Mouse (Mus musculus) embryo, embryonic 11 days (tissue): Measurements from ENCODE around the gene Fip1l1.

Experiments used
- DNase-seq: peaks from one replicate; pipeline ENCODE4 v3.0.0-alpha.2; 2015

Fip1l1 gene

DNA sequence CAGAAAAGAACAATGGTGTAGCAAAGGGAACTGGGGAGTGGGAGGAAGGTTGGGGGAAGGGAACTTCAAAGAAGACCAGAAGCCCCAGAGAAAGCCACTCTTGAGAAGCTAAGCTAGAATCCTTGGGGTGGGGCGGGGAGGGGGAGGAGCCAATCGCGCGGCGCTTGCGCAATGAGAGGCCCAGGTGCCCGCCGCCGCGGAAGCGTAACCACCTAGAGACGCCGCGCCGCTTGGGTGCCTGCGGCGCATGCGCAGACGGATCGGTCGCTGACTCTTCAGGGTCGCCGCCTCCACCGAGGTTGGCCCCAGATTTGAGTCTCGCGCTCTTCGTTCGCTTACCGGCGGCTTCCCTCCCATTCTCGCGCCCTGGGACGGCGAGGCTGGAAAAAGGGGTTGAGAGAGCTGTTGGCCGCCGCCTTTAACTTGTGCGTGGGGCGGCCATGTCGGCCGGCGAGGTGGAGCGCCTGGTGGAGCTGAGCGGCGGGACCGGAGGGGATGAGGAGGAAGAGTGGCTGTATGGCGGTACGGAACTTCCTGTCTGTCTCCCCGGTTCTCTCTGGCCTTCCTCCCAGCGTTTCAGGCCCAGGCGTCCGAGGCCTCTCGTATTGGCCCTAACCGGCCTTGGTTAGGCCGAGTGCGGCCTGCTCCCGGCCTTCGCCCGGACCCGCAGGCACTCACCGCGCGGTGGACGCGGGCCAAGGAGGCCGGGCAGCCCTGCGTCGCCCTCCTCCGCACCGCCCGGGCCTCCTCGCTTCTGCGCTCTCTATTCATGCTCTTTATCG lies at the start of gene Fip1l1:
TSS of gene Fip1l1 (plus strand) at position 210 of the 782 bp plus-strand sequence.
- DNase-seq = peak; percentile 99

DNA sequence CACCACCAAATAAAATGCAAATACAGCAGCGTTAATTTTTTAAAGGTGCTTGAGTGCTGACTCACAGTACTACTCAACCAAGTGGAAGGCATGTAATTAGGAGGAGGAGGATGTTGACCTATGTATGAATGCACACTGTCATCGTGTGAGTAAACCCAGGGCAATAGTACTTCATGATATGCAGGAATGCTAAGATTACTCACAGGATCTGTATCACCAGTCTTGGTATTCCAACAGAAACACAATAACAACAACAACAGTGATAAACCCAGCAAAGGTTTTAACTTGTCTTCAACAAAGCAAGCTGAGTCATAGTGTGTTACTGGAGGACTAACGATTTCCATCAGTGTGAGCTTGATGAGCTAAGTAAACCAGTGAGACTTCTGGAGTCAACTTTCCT lies 42.5 kb upstream of the Fip1l1 start:
- DNase-seq = no peak

DNA sequence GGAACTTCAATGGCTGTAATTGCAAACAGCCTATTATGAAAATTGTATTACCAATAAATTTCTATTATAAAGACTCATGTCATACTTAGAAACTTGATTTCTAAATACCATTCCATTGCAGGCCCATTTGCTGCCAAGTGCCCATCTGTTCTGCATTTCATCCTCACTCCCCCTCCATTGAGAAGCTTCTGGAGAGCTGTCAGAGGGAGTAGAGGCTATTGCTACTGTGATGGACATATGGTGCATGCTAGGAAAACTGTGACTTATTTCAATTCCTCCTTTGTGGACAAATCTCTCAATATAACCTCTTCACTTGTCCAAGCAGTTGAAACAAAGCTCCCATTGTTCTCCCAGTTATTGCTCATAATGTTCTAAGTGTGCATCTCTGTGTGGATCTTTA lies 23.6 kb upstream of the Fip1l1 start:
- DNase-seq = no peak

DNA sequence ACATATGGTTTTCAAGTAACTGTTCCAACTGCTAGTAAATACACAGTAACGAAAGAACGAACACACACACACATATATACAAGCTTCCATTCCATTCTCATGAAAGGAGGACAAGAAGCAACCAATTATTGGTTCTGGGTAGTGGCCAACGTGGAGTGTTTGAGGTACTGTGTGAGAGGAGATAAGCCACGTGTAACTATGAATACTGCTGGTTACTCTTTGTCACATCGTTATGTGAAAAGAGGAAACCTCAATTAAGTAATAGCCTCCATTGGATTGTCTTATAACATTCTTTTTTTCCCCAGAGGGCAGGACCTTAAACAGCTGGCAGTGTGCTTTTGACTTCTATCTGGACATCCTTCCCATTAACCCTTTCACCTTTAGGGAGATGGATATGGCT lies 8.2 kb upstream of the Fip1l1 start:
- DNase-seq = no peak

DNA sequence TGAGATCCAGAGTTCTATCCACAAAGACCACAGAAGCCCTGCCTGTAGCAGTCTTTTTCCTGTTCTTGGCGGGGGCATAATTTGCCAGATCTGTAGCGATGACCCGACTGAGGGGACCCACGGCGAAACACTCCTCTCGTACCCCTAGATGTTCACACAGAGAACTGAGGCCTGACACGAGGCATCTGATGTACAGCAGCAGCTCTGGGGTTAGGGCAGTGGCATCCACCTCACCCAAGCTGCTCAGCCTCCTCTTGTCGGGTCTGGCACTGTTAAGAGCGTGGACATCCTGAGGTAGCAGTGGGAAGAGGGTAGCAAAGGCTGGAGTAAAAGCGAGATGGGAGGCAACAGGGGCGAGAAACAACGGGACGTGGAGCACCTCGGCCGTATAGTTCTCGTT lies 4.5 kb upstream of the Fip1l1 start:
- no peak for DNase-seq

DNA sequence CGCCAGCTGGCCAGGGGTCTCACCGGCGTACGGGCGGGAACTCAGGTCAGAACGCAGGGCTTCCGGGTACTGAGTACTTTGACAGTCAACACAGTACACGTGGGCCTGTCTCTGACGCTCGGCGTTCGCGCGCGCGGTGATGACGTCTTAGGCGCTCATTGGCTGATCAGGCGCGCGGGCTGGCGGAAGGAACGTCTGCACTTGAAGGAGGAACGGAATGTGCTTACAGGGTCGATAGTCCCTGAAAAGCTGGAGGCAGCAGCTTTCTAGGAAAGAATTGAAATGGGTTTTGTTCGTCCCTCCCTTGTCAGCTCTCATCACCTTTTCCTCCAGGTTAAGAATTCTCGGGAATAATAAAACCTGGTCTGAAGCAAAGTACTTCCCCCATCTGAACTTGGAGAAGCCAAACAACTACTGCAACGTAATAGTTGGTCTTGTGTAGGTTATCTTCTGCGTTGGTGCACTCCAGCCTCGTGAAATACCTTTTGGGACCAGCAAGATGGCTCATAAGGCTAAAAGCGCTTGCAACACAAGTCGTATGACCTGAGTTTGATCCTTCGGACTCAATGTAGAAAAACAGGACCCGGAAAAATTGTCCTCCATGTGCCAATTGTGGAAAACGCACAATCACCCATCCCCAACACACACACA lies 3.5 kb upstream of the Fip1l1 start, which contains the start of gene Scfd2:
TSS of gene Scfd2 (minus strand) at position 130 of the 651 bp plus-strand sequence.
- peak; percentile 96 for DNase-seq

DNA sequence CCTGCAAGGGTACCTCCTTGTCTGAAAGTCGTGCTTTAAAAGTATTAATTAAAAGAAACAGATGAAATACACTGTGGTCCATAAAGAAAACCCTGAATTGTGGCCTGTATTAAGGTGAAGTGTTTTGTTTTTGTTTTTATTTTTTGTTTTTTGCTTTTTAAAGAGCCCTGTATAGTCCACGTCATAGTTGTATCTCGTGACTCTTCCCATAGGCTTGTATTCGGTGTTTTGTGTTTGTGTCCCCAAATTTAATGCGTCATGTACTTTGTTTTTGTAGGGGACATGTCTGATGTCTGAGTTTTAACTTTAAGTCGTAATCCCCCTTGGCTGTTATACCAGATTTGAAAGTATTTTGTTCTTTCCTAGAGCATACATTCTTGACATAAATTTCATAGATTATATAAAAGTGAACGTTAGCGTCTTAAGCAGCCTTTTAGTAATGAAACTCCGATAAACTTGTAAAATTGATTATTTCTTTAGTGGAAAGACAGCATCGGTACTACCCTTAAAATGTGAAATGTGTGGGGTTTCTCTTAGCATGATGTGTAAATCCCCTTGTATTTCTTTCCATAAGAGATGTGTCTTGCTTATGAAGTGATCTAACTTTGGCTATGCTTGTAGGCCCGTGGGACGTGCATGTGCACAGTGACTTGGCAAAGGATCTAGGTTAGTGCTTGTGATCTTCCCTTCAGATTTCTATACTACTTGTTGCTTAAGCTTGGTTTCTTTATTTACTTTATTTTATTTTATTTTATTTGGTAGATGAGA lies 1.1 kb downstream of the Fip1l1 start:
- DNase-seq = no peak

DNA sequence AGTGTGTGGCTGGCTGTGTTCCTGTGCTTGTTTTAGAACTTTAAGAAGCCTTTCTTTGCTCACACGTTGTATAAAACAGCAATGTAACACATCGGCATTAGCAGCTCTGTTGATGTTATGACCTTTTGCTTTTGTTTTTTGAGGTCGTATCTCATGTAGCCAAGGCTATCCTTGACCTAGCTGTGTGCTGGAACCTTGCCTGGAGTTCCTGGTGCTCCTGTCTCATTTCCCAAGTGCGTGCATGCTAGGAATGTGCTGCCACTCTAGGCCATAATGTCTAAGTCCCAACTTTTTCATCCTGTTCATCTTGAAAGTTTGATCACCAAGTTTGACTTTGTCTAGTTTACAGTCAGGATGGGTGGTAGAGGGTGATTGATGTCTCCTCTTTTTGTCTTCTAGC lies 10.4 kb downstream of the Fip1l1 start:
- no peak for DNase-seq

DNA sequence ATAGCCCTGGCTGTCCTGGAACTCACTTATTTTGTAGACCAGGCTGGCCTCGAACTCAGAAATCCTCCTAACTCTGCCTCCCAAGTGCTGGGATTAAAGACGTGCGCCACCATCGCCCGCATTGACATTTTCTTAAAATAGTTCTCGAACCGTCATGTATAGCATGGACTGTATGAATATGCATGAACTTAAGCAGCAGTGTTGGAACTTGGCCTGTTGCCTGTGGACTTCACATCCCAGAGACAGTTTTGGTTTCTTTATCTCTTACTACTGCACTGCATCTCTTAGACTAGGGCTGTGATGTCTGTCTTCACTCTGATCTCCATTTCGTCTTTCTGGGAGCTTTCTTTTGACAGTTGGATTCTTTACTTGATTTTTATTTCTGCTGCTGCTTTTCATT lies 14.3 kb downstream of the Fip1l1 start:
- no peak for DNase-seq

DNA sequence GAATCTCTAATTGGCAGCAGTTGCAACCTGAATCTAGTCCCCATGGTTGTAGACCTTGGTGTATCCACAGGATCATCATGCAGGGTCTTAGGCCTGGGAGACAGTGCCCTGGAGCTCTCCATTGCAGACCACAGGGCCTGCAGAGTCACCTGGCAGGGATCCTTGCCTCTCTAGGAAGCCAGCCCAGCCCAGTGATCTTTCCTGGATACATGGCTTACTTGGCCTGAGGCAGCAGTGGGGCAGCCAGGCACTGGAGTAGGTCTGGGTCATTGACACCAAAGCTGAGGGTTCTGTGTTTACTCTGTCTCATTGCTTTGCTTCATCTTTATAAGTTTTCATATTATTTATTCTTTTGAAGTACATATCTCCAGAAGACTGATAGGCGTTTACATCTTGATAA lies 25.9 kb downstream of the Fip1l1 start:
- DNase-seq = no peak

DNA sequence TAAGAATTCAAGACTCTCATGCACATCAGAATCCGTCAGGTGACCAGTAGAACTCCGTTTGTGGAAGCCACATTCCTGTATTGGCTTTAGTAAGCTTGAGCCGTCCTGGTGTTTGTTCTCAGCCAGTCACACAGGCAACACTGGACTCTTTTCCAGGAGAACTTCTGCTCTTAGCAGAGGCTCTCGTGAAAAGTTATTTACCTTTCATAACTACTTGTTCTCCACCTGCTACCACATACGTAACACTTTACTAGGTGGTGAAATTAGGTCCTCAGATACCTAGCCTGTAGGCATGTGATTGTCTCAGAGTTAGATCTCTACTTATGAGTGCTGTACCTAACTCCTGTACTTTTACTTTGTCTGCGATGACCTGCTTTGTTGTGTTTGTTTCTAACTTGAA lies 36.5 kb downstream of the Fip1l1 start:
- DNase-seq = no peak

DNA sequence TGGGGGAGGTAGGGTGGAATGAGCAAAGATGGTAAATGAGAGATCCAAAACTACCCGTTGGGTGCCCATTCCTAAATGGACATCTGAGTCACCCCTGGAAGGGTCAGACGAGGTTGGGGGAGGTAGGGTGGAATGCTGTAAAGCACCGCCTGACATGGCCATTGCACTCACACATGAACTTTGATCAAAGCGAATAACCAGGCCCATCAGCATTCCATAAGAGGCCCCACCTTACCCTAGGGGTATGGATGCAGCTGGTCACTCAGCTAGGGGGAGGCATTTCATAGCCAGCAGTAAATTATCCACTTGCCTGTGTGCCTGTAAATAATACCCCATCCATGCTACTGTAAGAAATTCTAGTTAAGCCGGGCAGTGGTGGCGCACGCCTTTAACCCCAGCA lies 53.9 kb downstream of the Fip1l1 start:
- DNase-seq = no peak

DNA sequence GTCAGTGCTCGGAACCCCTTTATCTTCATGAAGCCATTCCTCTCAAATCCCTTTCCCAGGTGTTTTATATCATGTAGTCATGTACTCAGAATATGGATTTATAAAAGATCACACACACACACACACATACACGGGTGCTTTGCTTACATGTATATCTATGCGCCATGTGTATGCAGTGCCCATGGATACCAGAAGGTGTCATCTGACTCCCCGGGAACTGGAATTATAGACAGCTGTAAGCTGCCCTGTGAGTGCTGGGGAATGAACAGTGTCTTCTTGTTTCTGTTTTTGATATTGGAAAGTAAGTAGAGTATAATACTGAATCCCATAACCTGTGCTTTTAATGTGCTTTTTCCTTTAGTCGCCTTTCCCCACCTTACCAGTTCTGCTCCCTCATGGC lies 56.2 kb downstream of the Fip1l1 start:
- DNase-seq = peak; percentile 28

DNA sequence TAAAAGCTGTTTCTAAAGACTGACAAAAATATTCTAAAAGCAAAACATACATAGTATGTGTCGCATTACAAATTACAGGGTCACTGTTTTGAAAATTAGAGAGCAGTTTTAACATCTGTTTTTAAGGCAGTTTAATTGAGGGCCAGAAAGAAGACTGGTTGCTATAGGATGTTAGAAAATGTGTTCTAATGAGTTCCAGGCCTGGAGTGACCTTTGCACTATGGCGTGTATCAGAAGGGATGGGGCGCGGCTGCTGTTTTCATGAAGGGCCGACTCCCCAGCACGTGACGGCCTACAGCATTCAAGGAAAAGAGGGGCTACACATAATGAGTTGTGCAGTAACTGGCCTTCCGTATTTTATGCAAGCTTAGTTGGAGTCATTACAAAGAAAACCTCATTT lies 57.9 kb downstream of the Fip1l1 start:
- peak; percentile 74 for DNase-seq

DNA sequence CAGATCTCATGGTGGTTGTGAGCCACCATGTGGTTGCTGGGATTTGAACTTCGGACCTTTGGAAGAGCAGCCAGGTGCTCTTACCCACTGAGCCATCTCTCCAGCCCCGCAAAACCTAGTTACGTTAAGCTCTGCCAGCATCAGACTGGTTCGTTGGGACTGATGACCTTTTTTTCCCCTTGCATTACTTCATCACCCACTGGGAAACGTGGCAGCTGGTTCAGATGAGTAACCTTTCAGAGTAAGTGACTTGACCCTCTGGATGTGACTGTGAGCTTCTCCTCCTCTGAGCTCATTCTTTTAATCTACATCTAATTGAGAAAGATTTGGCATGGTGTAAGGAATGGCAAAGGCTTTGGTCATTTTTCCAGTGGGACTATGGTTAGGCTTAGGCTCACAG lies 64.8 kb downstream of the Fip1l1 start:
- DNase-seq = no peak

DNA sequence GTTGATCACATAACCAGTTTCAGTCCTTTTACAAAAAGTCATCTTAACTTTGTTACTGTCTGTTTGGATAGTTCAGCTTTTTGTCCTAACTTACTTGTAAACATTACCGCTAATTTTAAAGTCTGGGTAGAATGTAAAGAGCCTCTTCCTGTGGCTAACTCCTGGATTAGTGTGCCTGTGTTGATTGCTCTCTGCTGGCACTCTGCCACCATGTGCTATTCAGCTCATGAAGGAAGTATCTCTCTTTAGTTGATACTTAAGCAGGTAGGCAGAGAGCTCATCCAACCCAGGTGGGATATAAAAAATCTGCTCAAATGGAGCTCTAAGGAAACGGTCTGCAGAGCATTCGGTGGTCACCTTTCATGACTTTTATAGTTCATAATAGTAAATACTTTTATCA lies 65.9 kb downstream of the Fip1l1 start:
- DNase-seq = no peak

DNA sequence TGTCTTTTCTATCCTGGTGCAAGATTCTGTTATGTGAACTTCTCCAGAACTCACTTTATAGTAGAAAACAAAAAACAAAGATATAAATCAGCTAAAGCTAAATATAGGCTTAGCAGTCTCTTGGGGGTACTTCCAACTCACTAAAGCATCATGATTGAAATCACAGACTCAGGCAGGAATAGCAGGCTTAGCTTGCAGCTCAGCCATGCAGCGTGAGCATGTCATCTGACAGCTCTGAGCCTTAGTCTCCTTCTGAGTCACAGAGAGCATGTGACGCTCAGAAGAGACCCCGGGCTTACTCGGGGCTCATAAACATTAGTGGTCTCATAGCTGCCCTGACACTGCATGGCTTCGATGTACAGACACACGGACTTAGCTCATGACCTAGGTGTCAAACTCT lies 66.7 kb downstream of the Fip1l1 start:
- no peak for DNase-seq

DNA sequence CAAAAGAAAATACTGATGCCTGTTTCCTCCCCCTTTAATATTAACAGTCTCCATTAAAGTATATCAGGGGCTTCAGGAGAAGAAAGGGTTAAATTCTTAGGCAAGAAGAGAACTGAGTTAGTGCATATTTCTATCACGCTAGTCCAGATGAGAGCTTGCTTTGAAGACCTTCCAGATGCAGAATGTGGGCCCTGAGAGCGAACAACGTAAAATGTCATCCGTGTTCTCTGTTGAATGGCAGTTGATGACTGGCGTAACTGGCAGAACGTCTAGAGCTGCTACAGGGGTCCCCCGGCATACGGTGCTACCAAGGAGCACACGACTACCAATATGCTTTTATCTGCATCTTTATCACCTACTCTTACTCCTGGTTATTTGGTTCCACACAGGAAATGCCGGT lies 67.1 kb downstream of the Fip1l1 start:
- DNase-seq = no peak

DNA sequence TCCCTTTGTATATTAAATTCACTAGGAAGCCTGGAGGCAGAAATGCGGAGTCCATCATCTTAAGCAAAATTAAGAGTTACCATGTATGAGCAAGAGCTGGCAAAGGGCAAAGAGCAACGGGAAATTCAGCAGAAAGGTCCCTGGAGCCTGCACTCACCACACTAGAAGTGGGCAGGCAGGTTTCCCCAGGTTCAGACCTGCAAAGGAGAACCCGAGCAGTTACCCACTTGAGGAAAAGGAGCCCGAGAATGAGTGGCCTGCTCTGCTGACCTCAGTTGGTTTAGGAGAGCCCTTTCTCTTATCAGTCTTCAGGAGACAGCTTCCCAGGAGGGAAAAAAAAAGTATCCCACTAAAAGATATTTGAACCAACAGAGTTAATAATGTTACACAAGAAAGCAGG lies 68.1 kb downstream of the Fip1l1 start:
- DNase-seq = no peak

DNA sequence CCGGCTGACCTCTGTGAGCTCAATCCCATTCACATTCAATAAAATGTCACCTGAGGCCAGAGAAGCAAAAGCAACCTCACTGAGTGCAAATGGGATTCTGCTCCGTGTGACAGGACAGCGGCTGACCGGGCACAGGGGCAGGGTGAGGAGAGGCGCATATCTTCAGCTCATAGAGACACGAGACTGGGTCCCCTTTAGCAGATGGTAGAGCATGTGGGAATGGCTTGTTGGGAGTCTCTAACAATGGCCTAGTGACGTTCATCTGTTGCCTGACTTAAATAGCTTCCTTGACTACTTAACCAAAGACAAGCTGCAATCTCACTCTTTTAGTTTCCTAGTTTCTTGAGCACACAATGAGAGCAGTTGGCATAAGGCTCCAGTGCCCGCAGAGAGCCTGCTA lies 71.0 kb downstream of the Fip1l1 start:
- no peak for DNase-seq

DNA sequence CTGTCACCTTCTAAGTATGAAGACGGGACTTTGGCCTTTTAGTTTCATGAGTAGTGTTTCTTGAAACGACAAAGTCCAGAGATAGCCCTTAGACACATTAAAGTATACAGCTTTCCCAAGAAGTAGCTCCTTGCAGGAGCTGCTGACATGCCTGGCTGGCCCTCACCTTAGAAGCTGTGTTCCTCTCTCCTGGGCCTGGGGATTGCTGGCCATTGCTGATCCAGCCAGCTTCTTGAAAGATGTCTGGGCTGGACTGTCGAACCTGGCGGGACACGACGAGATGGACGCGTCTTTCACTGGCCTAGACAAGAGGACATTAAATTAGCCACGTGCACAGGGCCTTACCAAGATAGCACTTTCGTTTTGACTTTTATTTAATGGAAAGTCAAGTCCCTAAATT lies 75.3 kb downstream of the Fip1l1 start:
- no peak for DNase-seq

DNA sequence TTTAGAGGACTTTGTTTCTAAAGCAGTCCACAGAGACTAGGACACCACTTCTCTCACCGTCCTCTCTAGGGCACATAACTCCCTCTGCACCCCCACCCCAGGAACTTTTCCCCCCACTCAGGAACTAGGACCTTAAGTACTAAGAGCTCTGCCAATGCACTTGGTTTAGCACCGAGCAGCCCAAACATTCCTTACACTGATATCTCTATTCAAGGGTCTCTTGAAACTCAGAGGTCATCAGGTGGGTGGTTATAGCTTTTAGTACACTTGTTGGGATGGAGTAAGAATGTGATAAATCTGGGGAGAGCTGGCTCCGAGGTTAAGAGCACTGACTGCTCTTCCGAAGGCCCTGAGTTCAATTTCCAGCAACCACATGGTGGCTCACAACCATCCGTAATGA lies 77.5 kb downstream of the Fip1l1 start:
- no peak for DNase-seq

DNA sequence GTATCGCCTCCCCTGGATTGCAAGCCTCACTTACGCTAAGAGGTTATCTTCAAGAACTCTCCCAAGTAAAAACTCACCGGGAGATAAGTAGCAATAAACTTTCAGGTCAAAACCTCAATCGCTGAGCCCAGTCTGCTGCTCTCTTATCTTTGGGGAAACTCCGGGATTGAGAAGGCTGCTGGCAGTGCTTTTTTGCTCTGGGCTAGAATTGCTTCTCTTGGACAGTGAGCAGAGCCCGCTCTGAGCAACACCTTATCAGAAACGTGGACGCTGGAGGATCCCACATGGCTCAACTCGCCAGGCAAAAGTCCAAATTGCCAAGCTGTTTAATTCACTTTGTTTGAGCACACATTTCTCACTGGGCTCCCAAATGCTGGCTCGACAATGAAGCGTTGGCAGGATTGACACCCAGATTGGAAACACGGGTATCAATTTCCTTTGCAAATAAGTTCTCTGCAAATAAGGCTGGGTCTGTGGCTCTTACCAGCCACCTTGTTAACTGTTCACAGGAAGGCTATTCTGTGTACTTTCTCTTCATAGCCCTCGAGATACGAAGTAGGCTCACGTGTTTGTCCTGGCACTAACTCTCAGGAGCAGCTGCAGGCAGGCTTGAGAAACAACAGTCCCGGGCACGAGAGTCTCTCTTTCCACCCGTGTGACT lies 78.4 kb downstream of the Fip1l1 start:
- no peak for DNase-seq
